Mouse (Mus musculus): Measurements from ENCODE around the gene Trrap. TPM values are rescaled to one million over a fixed set of nuclear protein-coding genes. Genes with fewer than 3 reads are reported as not detected.

The Trrap gene
- polyA plus RNA-seq, 1 experiment from 2014 or later: 14.3 TPM

DNA sequence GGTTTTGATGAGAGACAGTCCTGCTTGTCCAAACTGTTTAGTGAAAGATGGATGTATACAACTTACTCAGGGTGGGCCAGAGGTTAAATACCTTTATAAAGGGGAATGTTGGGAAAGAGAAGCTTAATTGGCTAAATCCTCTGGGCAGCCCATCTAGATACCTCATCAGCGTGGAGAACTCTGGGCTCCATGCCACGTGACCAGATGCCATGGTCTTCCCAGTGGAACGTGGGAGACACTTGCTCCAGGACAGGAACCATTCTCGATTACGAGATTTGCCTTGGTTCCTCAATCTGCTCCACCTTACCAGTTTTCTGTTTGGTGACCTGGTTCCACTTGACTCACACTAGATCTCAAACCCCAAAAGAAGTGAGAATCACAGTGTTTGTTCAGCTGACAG is 81.2 kb downstream of the Trrap start:
- H3K27me3 ChIP-seq: no peaks in the 10 kb centered on the region
- no peak overlapping the region for H3K4me3 ChIP-seq (replicated peaks)
- peaks cover 97% of the 10 kb centered on the region for H3K36me3 ChIP-seq
- no peaks in the 10 kb centered on the region for H3K4me1 ChIP-seq (replicated peaks)
- no peak overlapping the region for H3K9ac ChIP-seq
- WGBS (ENCODE audit: insufficient replicate concordance): 76% methylated on average over 5 of the region's 5 CpGs
- H3K4me2 ChIP-seq: no peak overlapping the region
- H3K27ac ChIP-seq: no peak overlapping the region
- no peak for DNase-seq
- H3K9me3 ChIP-seq (replicated peaks): no peaks in the 10 kb centered on the region
- no peak for ATAC-seq (ENCODE audit: low read depth)

DNA sequence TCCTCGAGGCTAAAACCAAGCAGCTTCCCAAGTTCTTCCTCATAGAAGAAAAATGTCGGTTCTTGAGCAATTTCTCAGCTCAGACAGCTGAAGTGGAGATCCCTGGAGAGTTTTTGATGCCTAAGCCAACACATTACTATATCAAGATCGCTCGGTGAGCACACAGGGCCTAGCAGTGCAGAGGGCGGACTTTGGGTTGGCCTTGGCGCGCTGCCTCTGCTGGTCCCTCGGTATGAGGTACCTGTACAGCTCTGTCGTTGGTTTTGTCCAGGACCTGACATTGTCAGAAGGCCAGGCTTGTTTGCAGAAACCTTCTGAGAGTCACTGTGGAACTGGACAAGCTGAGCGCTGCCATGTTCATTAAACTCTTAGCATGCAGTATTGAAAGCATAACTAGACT is 82.4 kb downstream of the Trrap start:
- no peak overlapping the region for H3K27ac ChIP-seq
- ATAC-seq (ENCODE audit: low read depth): no peak
- DNase-seq: no peak
- WGBS (ENCODE audit: insufficient replicate concordance): 78% methylated on average over 10 of the region's 10 CpGs
- H3K4me2 ChIP-seq: no peak overlapping the region
- peaks cover 99% of the 10 kb centered on the region for H3K36me3 ChIP-seq
- no peaks in the 10 kb centered on the region for H3K9me3 ChIP-seq (replicated peaks)
- H3K4me1 ChIP-seq (replicated peaks): no peaks in the 10 kb centered on the region
- H3K4me3 ChIP-seq (replicated peaks): no peak overlapping the region
- H3K9ac ChIP-seq: no peak overlapping the region
- no peaks in the 10 kb centered on the region for H3K27me3 ChIP-seq

DNA sequence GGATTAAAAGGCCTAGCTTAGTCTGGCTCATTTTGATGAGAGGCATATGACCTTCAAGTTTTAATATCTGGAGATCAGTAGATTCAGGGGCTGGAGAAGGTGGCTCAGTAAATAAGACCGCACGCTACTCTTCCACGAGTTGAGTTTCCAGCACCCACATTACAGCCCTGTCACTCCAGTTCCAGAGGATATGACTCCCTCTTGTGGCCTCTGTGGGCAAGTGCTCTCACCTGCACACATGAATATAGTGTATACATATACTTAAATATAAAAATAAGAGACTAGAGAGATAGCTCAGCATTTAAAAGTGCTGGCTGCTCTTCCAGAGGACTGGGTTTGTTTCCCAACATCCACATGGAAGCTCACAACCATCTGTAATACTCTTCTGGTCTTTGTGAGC is 84.3 kb downstream of the Trrap start:
- Histone ChIP-seq H3K36me3 (peaks cover 96% of the 10 kb centered on the region), H3K9me3 (replicated peaks) (no peaks in the 10 kb centered on the region), H3K9ac (no peak overlapping the region), H3K27ac (no peak overlapping the region), H3K4me1 (replicated peaks) (no peaks in the 10 kb centered on the region), H3K4me3 (replicated peaks) (no peak overlapping the region), H3K27me3 (no peaks in the 10 kb centered on the region), H3K4me2 (no peak overlapping the region)
- WGBS (ENCODE audit: insufficient replicate concordance): 85% methylated on average over 3 of the region's 3 CpGs
- ATAC-seq (ENCODE audit: low read depth): no peak
- DNase-seq: no peak

DNA sequence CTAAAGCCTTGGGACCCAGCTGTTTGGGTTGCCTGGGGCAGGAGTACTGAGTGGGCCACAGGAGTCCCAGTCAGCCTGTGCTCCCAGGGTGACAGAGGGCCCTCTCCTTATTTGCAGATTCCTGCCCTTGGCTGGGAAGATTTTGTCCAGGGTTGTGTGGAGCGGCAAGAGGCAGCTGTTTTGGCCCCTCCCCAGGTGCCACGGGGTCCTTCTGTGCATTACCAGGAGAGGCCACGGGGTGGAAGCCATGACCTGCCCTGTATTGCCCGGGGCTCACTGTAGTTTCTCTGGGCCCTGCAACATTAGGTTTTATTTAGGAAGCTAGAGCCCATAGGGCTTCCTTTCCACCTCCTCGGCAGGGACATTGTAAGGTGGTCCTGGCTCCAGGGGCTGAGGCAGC is 86.4 kb downstream of the Trrap start:
- Histone ChIP-seq H3K4me1 (replicated peaks) (no peaks in the 10 kb centered on the region), H3K9me3 (replicated peaks) (no peaks in the 10 kb centered on the region), H3K36me3 (peaks cover 95% of the 10 kb centered on the region), H3K4me3 (replicated peaks) (no peak overlapping the region), H3K27ac (no peak overlapping the region), H3K9ac (no peak overlapping the region), H3K27me3 (no peaks in the 10 kb centered on the region), H3K4me2 (no peak overlapping the region)
- WGBS (ENCODE audit: insufficient replicate concordance): 82% methylated on average over 5 of the region's 5 CpGs
- ATAC-seq (ENCODE audit: low read depth) (no peak), DNase-seq (no peak)

DNA sequence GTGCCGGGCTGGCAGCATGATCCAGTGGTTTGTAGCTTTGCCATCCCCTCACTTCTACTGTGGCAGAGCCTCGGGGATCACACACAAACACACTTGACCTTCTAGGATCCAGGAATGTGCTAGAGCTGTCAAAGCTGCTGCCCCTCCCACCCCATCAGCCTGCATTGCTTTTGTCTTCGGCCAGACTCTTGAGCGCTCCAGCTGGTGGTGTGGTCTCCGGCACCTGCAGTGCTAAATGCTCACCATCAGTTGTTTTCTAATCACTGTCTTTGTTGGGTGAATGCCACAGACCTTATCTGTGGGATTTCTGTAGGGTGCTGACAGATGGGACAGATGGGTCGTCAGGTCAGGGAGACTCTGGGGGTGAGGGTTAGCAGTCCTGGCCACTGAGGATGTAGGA is 88.4 kb downstream of the Trrap start:
- H3K9ac ChIP-seq: no peak overlapping the region
- DNase-seq (no peak), ATAC-seq (ENCODE audit: low read depth) (no peak)
- H3K4me1 ChIP-seq (replicated peaks): no peaks in the 10 kb centered on the region
- H3K36me3 ChIP-seq: peaks cover 94% of the 10 kb centered on the region
- no peak overlapping the region for H3K4me3 ChIP-seq (replicated peaks)
- no peak overlapping the region for H3K4me2 ChIP-seq
- WGBS (ENCODE audit: insufficient replicate concordance): 68% methylated on average over 6 of the region's 6 CpGs
- no peak overlapping the region for H3K27ac ChIP-seq
- no peaks in the 10 kb centered on the region for H3K27me3 ChIP-seq
- peaks cover 9% of the 10 kb centered on the region for H3K9me3 ChIP-seq (replicated peaks)

DNA sequence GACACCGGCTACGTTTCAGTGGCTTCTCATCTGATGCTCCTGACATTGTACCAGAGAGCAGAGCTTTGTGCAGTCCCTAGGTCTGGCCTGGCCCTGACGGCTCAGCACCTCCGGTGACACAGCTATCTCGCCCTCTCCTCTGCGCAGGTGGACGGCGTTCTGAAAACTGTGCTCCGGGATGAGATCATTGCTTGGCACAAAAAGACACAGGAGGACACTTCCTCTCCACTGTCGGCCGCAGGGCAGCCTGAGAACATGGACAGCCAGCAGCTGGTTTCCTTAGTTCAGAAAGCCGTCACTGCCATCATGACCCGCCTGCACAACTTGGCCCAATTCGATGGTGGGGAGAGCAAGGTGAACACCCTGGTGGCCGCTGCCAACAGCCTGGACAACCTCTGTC is 91.0 kb downstream of the Trrap start:
- no peak for DNase-seq
- no peak overlapping the region for H3K27ac ChIP-seq
- no peak overlapping the region for H3K4me3 ChIP-seq (replicated peaks)
- H3K27me3 ChIP-seq: no peaks in the 10 kb centered on the region
- no peak overlapping the region for H3K9ac ChIP-seq
- no peak for ATAC-seq (ENCODE audit: low read depth)
- H3K36me3 ChIP-seq: peaks cover 73% of the 10 kb centered on the region
- WGBS (ENCODE audit: insufficient replicate concordance): 86% methylated on average over 15 of the region's 15 CpGs
- H3K9me3 ChIP-seq (replicated peaks): peaks cover 13% of the 10 kb centered on the region
- H3K4me1 ChIP-seq (replicated peaks): no peaks in the 10 kb centered on the region
- H3K4me2 ChIP-seq: no peak overlapping the region

DNA sequence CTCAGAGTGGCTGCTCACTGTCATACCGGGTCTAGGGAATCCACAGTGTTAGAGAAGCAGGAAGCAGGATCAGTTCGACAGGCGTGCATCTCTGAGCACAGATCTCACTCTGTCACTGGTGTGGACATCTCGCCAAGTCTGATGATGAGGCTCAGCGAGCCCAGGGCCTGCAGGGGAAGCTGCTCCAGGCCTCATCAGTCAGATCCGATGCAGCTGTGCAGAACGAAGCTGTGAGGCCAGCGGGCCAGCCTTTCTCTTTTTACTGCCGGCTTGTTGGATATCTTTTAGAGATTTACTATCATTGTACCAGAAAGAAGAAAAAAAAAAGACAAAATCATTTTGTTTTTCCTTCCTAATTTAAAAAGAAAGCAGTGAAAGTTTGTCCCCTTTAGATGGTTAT is 91.8 kb downstream of the Trrap start:
- DNase-seq (no peak), ATAC-seq (ENCODE audit: low read depth) (no peak)
- WGBS (ENCODE audit: insufficient replicate concordance): 83% methylated on average over 9 of the region's 9 CpGs
- no peak overlapping the region for H3K4me2 ChIP-seq
- H3K27ac ChIP-seq: no peak overlapping the region
- H3K9ac ChIP-seq: no peak overlapping the region
- H3K4me1 ChIP-seq (replicated peaks): no peaks in the 10 kb centered on the region
- H3K27me3 ChIP-seq: no peaks in the 10 kb centered on the region
- no peak overlapping the region for H3K4me3 ChIP-seq (replicated peaks)
- H3K9me3 ChIP-seq (replicated peaks): peaks cover 13% of the 10 kb centered on the region
- peaks cover 65% of the 10 kb centered on the region for H3K36me3 ChIP-seq

DNA sequence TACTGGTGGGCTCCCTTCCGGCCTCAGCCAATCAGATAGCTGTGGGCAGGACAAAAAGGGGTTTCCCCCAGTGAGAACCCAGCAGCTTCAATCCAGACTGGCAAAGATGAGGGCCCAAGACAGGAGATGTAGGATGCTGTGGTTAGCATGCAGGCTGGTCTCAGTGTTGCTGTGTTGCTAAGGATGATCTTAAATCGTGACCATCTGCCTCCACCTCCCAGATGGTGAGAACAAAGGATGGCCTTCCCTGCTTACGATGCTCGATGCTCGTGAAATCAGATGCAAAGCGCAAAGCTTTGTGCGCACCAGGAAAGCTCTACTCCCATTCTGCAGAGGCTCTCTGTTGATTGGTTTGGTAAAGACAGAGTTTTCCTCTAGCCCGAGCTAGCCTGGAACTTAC is 93.4 kb downstream of the Trrap start:
- ATAC-seq (ENCODE audit: low read depth) (no peak), DNase-seq (no peak)
- H3K9ac ChIP-seq: no peak overlapping the region
- no peak overlapping the region for H3K4me2 ChIP-seq
- H3K36me3 ChIP-seq: peaks cover 52% of the 10 kb centered on the region
- no peaks in the 10 kb centered on the region for H3K4me1 ChIP-seq (replicated peaks)
- 90% methylated on average over 8 of the region's 8 CpGs for WGBS (ENCODE audit: insufficient replicate concordance)
- no peak overlapping the region for H3K27ac ChIP-seq
- peaks cover 13% of the 10 kb centered on the region for H3K9me3 ChIP-seq (replicated peaks)
- H3K27me3 ChIP-seq: no peaks in the 10 kb centered on the region
- no peak overlapping the region for H3K4me3 ChIP-seq (replicated peaks)

DNA sequence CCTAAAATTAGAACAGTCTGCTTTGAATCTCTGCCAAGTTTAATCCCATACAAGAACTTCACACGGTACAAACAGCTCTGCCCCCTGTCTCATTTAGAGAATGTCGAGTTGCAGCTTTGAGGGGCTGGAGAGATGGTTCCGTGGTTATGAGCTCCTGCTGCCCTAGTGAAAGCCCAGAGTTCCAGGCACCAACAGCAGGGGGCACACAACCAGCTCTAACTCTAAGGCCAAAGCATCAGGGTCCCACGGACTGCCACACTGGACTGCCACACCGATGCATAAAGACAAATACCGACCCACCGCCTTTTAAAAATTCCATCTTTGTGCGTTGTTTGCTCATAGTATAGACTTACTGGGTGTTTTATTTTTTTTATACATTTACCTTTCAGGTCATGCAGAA is 99.4 kb downstream of the Trrap start:
- H3K27ac ChIP-seq: no peak overlapping the region
- H3K4me2 ChIP-seq: no peak overlapping the region
- WGBS (ENCODE audit: insufficient replicate concordance): 78% methylated on average over 8 of the region's 8 CpGs
- peaks cover 4% of the 10 kb centered on the region; the same call in 1 of the 2 replicates for H3K4me1 ChIP-seq (replicated peaks)
- H3K9ac ChIP-seq: no peak overlapping the region
- no peak for ATAC-seq (ENCODE audit: low read depth)
- H3K36me3 ChIP-seq: no peaks in the 10 kb centered on the region
- no peak overlapping the region for H3K4me3 ChIP-seq (replicated peaks)
- H3K27me3 ChIP-seq: no peaks in the 10 kb centered on the region
- H3K9me3 ChIP-seq (replicated peaks): no peaks in the 10 kb centered on the region
- no peak for DNase-seq

DNA sequence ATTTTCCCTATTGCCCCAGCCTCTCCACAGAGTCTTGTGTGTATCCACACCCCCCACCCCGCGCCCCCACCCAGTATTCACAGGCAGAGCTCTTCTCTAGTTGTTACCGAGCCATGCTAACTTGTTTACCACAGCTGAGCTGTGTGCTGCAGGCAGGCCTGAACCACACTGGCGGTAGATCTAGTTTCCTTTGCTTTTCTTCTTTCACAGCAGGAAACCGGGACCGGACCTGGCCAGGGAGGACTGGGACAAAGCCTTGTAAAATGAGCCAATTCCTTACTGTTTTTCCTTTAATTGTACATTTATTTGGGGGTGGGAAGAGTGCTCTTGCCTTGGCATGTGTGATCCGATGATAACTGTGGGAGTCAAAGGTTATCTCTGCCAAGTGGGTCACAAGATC is 101.9 kb downstream of the Trrap start:
- no peak for DNase-seq
- no peak for ATAC-seq (ENCODE audit: low read depth)
- Histone ChIP-seq H3K4me2 (no peak overlapping the region), H3K4me3 (replicated peaks) (no peak overlapping the region), H3K27ac (no peak overlapping the region), H3K36me3 (no peaks in the 10 kb centered on the region), H3K27me3 (no peaks in the 10 kb centered on the region), H3K9me3 (replicated peaks) (no peaks in the 10 kb centered on the region), H3K4me1 (replicated peaks) (peaks cover 9% of the 10 kb centered on the region; the same call in 1 of the 2 replicates), H3K9ac (no peak overlapping the region)
- 67% methylated on average over 7 of the region's 7 CpGs for WGBS (ENCODE audit: insufficient replicate concordance)

DNA sequence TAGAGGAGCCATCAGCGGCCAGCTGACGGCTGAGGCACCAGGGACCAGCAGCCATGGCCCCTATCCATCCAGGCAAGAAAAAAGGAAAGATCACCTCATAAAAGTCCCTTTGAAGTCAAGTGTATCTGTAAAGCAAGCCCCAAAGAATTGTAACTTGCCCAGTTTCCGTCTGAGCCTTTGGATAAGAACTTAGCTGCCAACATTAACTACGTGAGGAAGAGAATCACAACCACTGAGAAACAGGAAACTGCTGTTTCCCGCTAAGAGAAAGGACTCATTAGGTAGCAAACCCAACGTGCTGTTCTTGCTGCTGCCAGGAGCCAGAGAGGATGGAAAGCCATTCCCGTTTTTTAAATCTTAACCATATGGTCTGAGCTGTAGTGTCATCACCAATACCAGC is 103.2 kb downstream of the Trrap start:
- Histone ChIP-seq H3K9me3 (replicated peaks) (no peaks in the 10 kb centered on the region), H3K9ac (no peak overlapping the region), H3K4me2 (no peak overlapping the region), H3K4me1 (replicated peaks) (peaks cover 12% of the 10 kb centered on the region), H3K27me3 (no peaks in the 10 kb centered on the region), H3K27ac (no peak overlapping the region), H3K4me3 (replicated peaks) (no peak overlapping the region), H3K36me3 (no peaks in the 10 kb centered on the region)
- WGBS (ENCODE audit: insufficient replicate concordance): 28% methylated on average over 7 of the region's 7 CpGs
- ATAC-seq (ENCODE audit: low read depth) (no peak), DNase-seq (no peak)

DNA sequence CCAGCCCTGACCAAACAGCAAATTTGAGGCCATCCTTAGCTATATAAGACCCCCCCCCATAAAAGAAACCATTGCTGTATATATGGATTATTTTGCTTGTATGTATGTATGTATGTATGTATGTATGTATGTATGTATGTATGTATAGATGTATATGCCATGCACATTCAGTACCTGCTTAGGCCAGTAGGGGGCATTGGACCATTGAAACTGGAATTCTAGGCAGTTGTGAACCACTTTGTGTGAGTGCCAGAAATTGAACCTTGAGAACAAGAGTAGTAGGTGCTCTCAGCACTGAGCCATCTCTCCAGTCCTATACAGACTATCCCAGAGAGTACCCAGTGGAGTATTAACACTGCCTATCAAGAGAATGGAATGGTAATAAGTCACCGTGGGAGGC is 104.2 kb downstream of the Trrap start:
- Histone ChIP-seq H3K4me2 (no peak overlapping the region), H3K4me1 (replicated peaks) (peaks cover 14% of the 10 kb centered on the region), H3K4me3 (replicated peaks) (no peak overlapping the region), H3K27ac (no peak overlapping the region), H3K9me3 (replicated peaks) (no peaks in the 10 kb centered on the region), H3K9ac (no peak overlapping the region), H3K36me3 (no peaks in the 10 kb centered on the region), H3K27me3 (no peaks in the 10 kb centered on the region)
- no peak for DNase-seq
- WGBS (ENCODE audit: insufficient replicate concordance): 94% methylated on average over 1 of the region's 1 CpGs
- no peak for ATAC-seq (ENCODE audit: low read depth)

DNA sequence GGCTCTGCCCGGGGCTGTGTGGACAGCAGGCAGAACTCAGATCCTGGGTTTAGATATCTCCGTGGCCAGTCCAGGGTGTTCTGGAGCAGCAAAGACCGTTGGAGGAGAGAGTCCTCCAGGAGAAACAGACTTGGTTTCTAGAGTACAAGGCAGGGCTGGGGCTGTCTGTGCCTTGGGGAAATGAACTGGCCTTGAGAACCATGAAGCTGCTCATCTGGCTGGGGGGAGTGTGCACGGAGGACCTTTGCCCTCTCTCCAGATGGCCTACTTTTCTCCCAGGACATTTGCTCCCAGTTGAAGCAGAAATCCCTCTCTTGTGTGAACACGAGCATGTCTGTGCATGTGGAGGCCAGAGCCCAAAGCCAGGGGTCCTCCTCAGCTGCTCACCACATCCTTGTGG is 104.8 kb downstream of the Trrap start:
- Histone ChIP-seq H3K27ac (no peak overlapping the region), H3K4me2 (no peak overlapping the region), H3K9me3 (replicated peaks) (no peaks in the 10 kb centered on the region), H3K4me3 (replicated peaks) (no peak overlapping the region), H3K27me3 (no peaks in the 10 kb centered on the region), H3K4me1 (replicated peaks) (peaks cover 14% of the 10 kb centered on the region), H3K9ac (no peak overlapping the region), H3K36me3 (no peaks in the 10 kb centered on the region)
- WGBS (ENCODE audit: insufficient replicate concordance): 69% methylated on average over 5 of the region's 5 CpGs
- no peak for DNase-seq
- ATAC-seq (ENCODE audit: low read depth): no peak

Data from liver, embryonic 13.5 days (tissue).